Mouse (Mus musculus): ENCODE results near the gene Ctnnbip1. TPM values are rescaled to one million over a fixed set of nuclear protein-coding genes. Genes with fewer than 3 reads are reported as not detected.

Ctnnbip1 gene
- total and polyA plus RNA-seq, 2 experiments: 4.9 to 9.7 TPM

- H3K27ac ChIP-seq (replicated peaks; ENCODE audit: insufficient read depth, low read depth, low read length): no peak overlapping the region
- no peaks in the 10 kb centered on the region; the same call in 1 of the 2 replicates for H3K79me2 ChIP-seq (ENCODE audit: control insufficient read depth, insufficient read depth, low read length)
- H3K4me3 ChIP-seq (ENCODE audit: insufficient read depth, low read depth, low read length): no peak overlapping the region
- no peaks in the 10 kb centered on the region for H3K27me3 ChIP-seq (ENCODE audit: control insufficient read depth, insufficient read depth, low read length)
- TF ChIP-seq POLR2A (IDR thresholded peaks at IDR 0.05; ENCODE audit: extremely low read depth, insufficient read depth, low read length) (no peak), CTCF (IDR thresholded peaks at IDR 0.05; ENCODE audit: low read depth, low read length) (no peak)
- no peaks in the 10 kb centered on the region for H3K36me3 ChIP-seq (ENCODE audit: control insufficient read depth, insufficient read depth, low read length)
- no peak overlapping the region for H3K9ac ChIP-seq (ENCODE audit: low read depth, low read length)
- no peak for DNase-seq (ENCODE audit: extremely low read depth, low read depth, low spot score)
- 78% methylated on average over 8 of the region's 8 CpGs for WGBS
- H3K4me1 ChIP-seq (ENCODE audit: control insufficient read depth, insufficient read depth, low read length): no peaks in the 10 kb centered on the region
Observed at GRCm38 (mm10) chr4:149539441-149539840, 21.4 kb downstream of the Ctnnbip1 start.

- H3K9ac ChIP-seq (ENCODE audit: low read depth, low read length): no peak overlapping the region
- H3K36me3 ChIP-seq (ENCODE audit: control insufficient read depth, insufficient read depth, low read length): no peaks in the 10 kb centered on the region
- H3K4me3 ChIP-seq (ENCODE audit: insufficient read depth, low read depth, low read length): no peak overlapping the region
- WGBS: 82% methylated on average over 5 of the region's 5 CpGs
- no peak overlapping the region for H3K27ac ChIP-seq (replicated peaks; ENCODE audit: insufficient read depth, low read depth, low read length)
- DNase-seq (ENCODE audit: extremely low read depth, low read depth, low spot score): no peak
- H3K27me3 ChIP-seq (ENCODE audit: control insufficient read depth, insufficient read depth, low read length): no peaks in the 10 kb centered on the region
- H3K79me2 ChIP-seq (ENCODE audit: control insufficient read depth, insufficient read depth, low read length): no peaks in the 10 kb centered on the region
- TF ChIP-seq POLR2A (IDR thresholded peaks at IDR 0.05; ENCODE audit: extremely low read depth, insufficient read depth, low read length) (no peak), CTCF (IDR thresholded peaks at IDR 0.05; ENCODE audit: low read depth, low read length) (no peak)
- peaks cover 4% of the 10 kb centered on the region; the same call in 1 of the 2 replicates for H3K4me1 ChIP-seq (ENCODE audit: control insufficient read depth, insufficient read depth, low read length)
Observed at GRCm38 (mm10) chr4:149541935-149542334, 23.9 kb downstream of the Ctnnbip1 start.

GRCm38 (mm10) chr4:149542431-149542830, 24.4 kb downstream of the Ctnnbip1 start:
- no peak for TF ChIP-seq CTCF (IDR thresholded peaks at IDR 0.05; ENCODE audit: low read depth, low read length)
- TF ChIP-seq POLR2A (IDR thresholded peaks at IDR 0.05; ENCODE audit: extremely low read depth, insufficient read depth, low read length): no peak
- peaks cover 4% of the 10 kb centered on the region; the same call in 1 of the 2 replicates for H3K4me1 ChIP-seq (ENCODE audit: control insufficient read depth, insufficient read depth, low read length)
- H3K4me3 ChIP-seq (ENCODE audit: insufficient read depth, low read depth, low read length): no peak overlapping the region
- H3K27me3 ChIP-seq (ENCODE audit: control insufficient read depth, insufficient read depth, low read length): no peaks in the 10 kb centered on the region
- H3K9ac ChIP-seq (ENCODE audit: low read depth, low read length): no peak overlapping the region
- DNase-seq (ENCODE audit: extremely low read depth, low read depth, low spot score): no peak
- H3K27ac ChIP-seq (replicated peaks; ENCODE audit: insufficient read depth, low read depth, low read length): no peak overlapping the region
- H3K36me3 ChIP-seq (ENCODE audit: control insufficient read depth, insufficient read depth, low read length): no peaks in the 10 kb centered on the region
- 91% methylated on average over 12 of the region's 12 CpGs for WGBS
- H3K79me2 ChIP-seq (ENCODE audit: control insufficient read depth, insufficient read depth, low read length): no peaks in the 10 kb centered on the region

- DNase-seq (ENCODE audit: extremely low read depth, low read depth, low spot score): peak; percentile 59
- 60% methylated on average over 10 of the region's 10 CpGs for WGBS
- H3K27ac ChIP-seq (replicated peaks; ENCODE audit: insufficient read depth, low read depth, low read length): no peak overlapping the region
Observed at GRCm38 (mm10) chr4:149542927-149543553, 25.0 kb downstream of the Ctnnbip1 start.

GRCm38 (mm10) chr4:149544892-149545291, 26.9 kb downstream of the Ctnnbip1 start:
- Histone ChIP-seq H3K4me3 (ENCODE audit: insufficient read depth, low read depth, low read length) (no peak overlapping the region), H3K27ac (replicated peaks; ENCODE audit: insufficient read depth, low read depth, low read length) (no peak overlapping the region), H3K4me1 (ENCODE audit: control insufficient read depth, insufficient read depth, low read length) (peaks cover 4% of the 10 kb centered on the region; the same call in 1 of the 2 replicates), H3K36me3 (ENCODE audit: control insufficient read depth, insufficient read depth, low read length) (no peaks in the 10 kb centered on the region), H3K9ac (ENCODE audit: low read depth, low read length) (no peak overlapping the region), H3K27me3 (ENCODE audit: control insufficient read depth, insufficient read depth, low read length) (no peaks in the 10 kb centered on the region), H3K79me2 (ENCODE audit: control insufficient read depth, insufficient read depth, low read length) (no peaks in the 10 kb centered on the region)
- TF ChIP-seq CTCF (IDR thresholded peaks at IDR 0.05; ENCODE audit: low read depth, low read length) (no peak), POLR2A (IDR thresholded peaks at IDR 0.05; ENCODE audit: extremely low read depth, insufficient read depth, low read length) (no peak)
- WGBS: 93% methylated on average over 8 of the region's 8 CpGs
- DNase-seq (ENCODE audit: extremely low read depth, low read depth, low spot score): no peak

More at GRCm38 (mm10) chr4:149542927-149543553, 25.0 kb downstream of the Ctnnbip1 start:
- Histone ChIP-seq H3K4me3 (ENCODE audit: insufficient read depth, low read depth, low read length) (no peak overlapping the region), H3K27me3 (ENCODE audit: control insufficient read depth, insufficient read depth, low read length) (no peaks in the 10 kb centered on the region), H3K36me3 (ENCODE audit: control insufficient read depth, insufficient read depth, low read length) (no peaks in the 10 kb centered on the region), H3K9ac (ENCODE audit: low read depth, low read length) (no peak overlapping the region), H3K4me1 (ENCODE audit: control insufficient read depth, insufficient read depth, low read length) (peaks cover 4% of the 10 kb centered on the region; the same call in 1 of the 2 replicates), H3K79me2 (ENCODE audit: control insufficient read depth, insufficient read depth, low read length) (no peaks in the 10 kb centered on the region)
- no peak for TF ChIP-seq POLR2A (IDR thresholded peaks at IDR 0.05; ENCODE audit: extremely low read depth, insufficient read depth, low read length)
- TF ChIP-seq CTCF (IDR thresholded peaks at IDR 0.05; ENCODE audit: low read depth, low read length): peak; percentile 79

- 36% methylated on average over 9 of the region's 9 CpGs for WGBS
- no peak for TF ChIP-seq POLR2A (IDR thresholded peaks at IDR 0.05; ENCODE audit: extremely low read depth, insufficient read depth, low read length)
- TF ChIP-seq CTCF (IDR thresholded peaks at IDR 0.05; ENCODE audit: low read depth, low read length): no peak
Observed at GRCm38 (mm10) chr4:149546797-149547444, 28.9 kb downstream of the Ctnnbip1 start.

More at GRCm38 (mm10) chr4:149546797-149547444, 28.9 kb downstream of the Ctnnbip1 start:
- no peak overlapping the region for H3K4me3 ChIP-seq (ENCODE audit: insufficient read depth, low read depth, low read length)
- H3K27me3 ChIP-seq (ENCODE audit: control insufficient read depth, insufficient read depth, low read length): no peaks in the 10 kb centered on the region
- H3K9ac ChIP-seq (ENCODE audit: low read depth, low read length): no peak overlapping the region
- H3K27ac ChIP-seq (replicated peaks; ENCODE audit: insufficient read depth, low read depth, low read length): no peak overlapping the region
- H3K4me1 ChIP-seq (ENCODE audit: control insufficient read depth, insufficient read depth, low read length): peaks cover 4% of the 10 kb centered on the region; the same call in 1 of the 2 replicates
- no peaks in the 10 kb centered on the region for H3K36me3 ChIP-seq (ENCODE audit: control insufficient read depth, insufficient read depth, low read length)
- peak; percentile 80 for DNase-seq (ENCODE audit: extremely low read depth, low read depth, low spot score)
- no peaks in the 10 kb centered on the region for H3K79me2 ChIP-seq (ENCODE audit: control insufficient read depth, insufficient read depth, low read length)

All from liver, adult 2 months (tissue).